ENCODE assay signal across 7 mouse cellular contexts in genomic region chr3:95161618-95162344, GRCm38 (mm10). TPM values are rescaled to one million over a fixed set of nuclear protein-coding genes. Genes with fewer than 3 reads are reported as not detected.
DNase-seq lines count a peak whose midpoint lies in the region; ATAC-seq and TF ChIP-seq lines count a peak whose summit lies in the region.

No protein-coding gene starts in this region.

- peak overlapping the region; percentile 81 for H3K4me2 ChIP-seq in lung, postnatal 0 days (replicated peaks; ENCODE audit: low read depth, low read length)
- H3K4me2 ChIP-seq in forebrain, embryonic 15.5 days (replicated peaks): peak overlapping the region; percentile 75
- peak overlapping the region; percentile 82 for H3K4me2 ChIP-seq in limb, embryonic 12.5 days
- peak overlapping the region; percentile 86 for H3K4me2 ChIP-seq in stomach, embryonic 16.5 days (ENCODE audit: low read depth, low read length)

- H3K9ac ChIP-seq in lung, postnatal 0 days (replicated peaks; ENCODE audit: low read depth): no peak overlapping the region
- peak overlapping the region; percentile 84 for H3K9ac ChIP-seq in forebrain, embryonic 15.5 days (replicated peaks)
- peak overlapping the region; percentile 80 for H3K9ac ChIP-seq in limb, embryonic 12.5 days (replicated peaks)
- peak overlapping the region; percentile 81 for H3K9ac ChIP-seq in stomach, embryonic 16.5 days (ENCODE audit: low read length)

- WGBS in lung, postnatal 0 days: 17% methylated on average over 9 of the region's 9 CpGs
- 3% methylated on average over 9 of the region's 9 CpGs for WGBS in forebrain, embryonic 15.5 days
- WGBS in limb, embryonic 12.5 days: 3% methylated on average over 9 of the region's 9 CpGs
- 14% methylated on average over 9 of the region's 9 CpGs for WGBS in stomach, embryonic 16.5 days

- H3K27me3 ChIP-seq in lung, postnatal 0 days (replicated peaks; ENCODE audit: insufficient read depth, low read length): no peaks in the 10 kb centered on the region
- H3K27me3 ChIP-seq in forebrain, embryonic 15.5 days: no peaks in the 10 kb centered on the region
- peaks cover 7% of the 10 kb centered on the region; the same call in 1 of the 2 replicates for H3K27me3 ChIP-seq in limb, embryonic 12.5 days
- no peaks in the 10 kb centered on the region for H3K27me3 ChIP-seq in stomach, embryonic 16.5 days (ENCODE audit: control insufficient read depth, insufficient read depth, low read length)

- no peaks in the 10 kb centered on the region for H3K9me3 ChIP-seq in lung, postnatal 0 days (ENCODE audit: low read length)
- H3K9me3 ChIP-seq in forebrain, embryonic 15.5 days: no peaks in the 10 kb centered on the region
- no peaks in the 10 kb centered on the region for H3K9me3 ChIP-seq in limb, embryonic 12.5 days
- no peaks in the 10 kb centered on the region for H3K9me3 ChIP-seq in stomach, embryonic 16.5 days (replicated peaks; ENCODE audit: control insufficient read depth, low read length)

- H3K4me1 ChIP-seq in lung, postnatal 0 days (ENCODE audit: insufficient read depth, low read depth, low read length): peaks cover 4% of the 10 kb centered on the region; the same call in 1 of the 2 replicates
- peaks cover 36% of the 10 kb centered on the region for H3K4me1 ChIP-seq in forebrain, embryonic 15.5 days
- H3K4me1 ChIP-seq in limb, embryonic 12.5 days (replicated peaks): peaks cover 32% of the 10 kb centered on the region
- peaks cover 32% of the 10 kb centered on the region for H3K4me1 ChIP-seq in stomach, embryonic 16.5 days (ENCODE audit: control insufficient read depth, insufficient read depth, low read length)

- no peak for TF ChIP-seq EP300 in lung, postnatal 0 days (IDR thresholded peaks at IDR 0.05)

- no peak for TF ChIP-seq CTCF in lung, postnatal 0 days (IDR thresholded peaks at IDR 0.05)

- no peak overlapping the region for H3K27ac ChIP-seq in lung, postnatal 0 days (ENCODE audit: low read length)
- peak overlapping the region; percentile 83 for H3K27ac ChIP-seq in forebrain, embryonic 15.5 days (replicated peaks)
- H3K27ac ChIP-seq in limb, embryonic 12.5 days: peak overlapping the region; percentile 54
- H3K27ac ChIP-seq in stomach, embryonic 16.5 days (ENCODE audit: low read length): peak overlapping the region; percentile 49

- no peak for ATAC-seq in lung, postnatal 0 days
- peak; percentile 6 for ATAC-seq in forebrain, embryonic 15.5 days (replicated peaks)
- no peak; the same call in 1 of the 2 replicates for ATAC-seq in limb, embryonic 12.5 days (ENCODE audit: insufficient number of reproducible peaks, insufficient read depth, low FRiP score, low TSS enrichment, low read depth)
- ATAC-seq in stomach, embryonic 16.5 days (ENCODE audit: insufficient read depth, low FRiP score): no peak
- no peak for ATAC-seq in megakaryocyte-erythroid progenitor cell, adult 5-6 weeks (replicated peaks; ENCODE audit: low FRiP score, low TSS enrichment, poor library complexity, severe bottlenecking)

- 0 out of 2 replicates have a peak overlapping the region, but pooled peaks have one; percentile 65 for H3K4me3 ChIP-seq in lung, postnatal 0 days (ENCODE audit: low read depth, low read length)
- peak overlapping the region; percentile 67 for H3K4me3 ChIP-seq in forebrain, embryonic 15.5 days
- H3K4me3 ChIP-seq in limb, embryonic 12.5 days (replicated peaks): peak overlapping the region; percentile 84
- peak overlapping the region; percentile 79 for H3K4me3 ChIP-seq in stomach, embryonic 16.5 days (replicated peaks; ENCODE audit: low read length)

- no peaks in the 10 kb centered on the region for H3K36me3 ChIP-seq in lung, postnatal 0 days (ENCODE audit: insufficient read depth, low read length)
- H3K36me3 ChIP-seq in forebrain, embryonic 15.5 days: peaks cover 22% of the 10 kb centered on the region
- peaks cover 41% of the 10 kb centered on the region for H3K36me3 ChIP-seq in limb, embryonic 12.5 days
- no peaks in the 10 kb centered on the region for H3K36me3 ChIP-seq in stomach, embryonic 16.5 days (ENCODE audit: control insufficient read depth, insufficient read depth, low read length)

- no peak for DNase-seq in lung, postnatal 0 days (ENCODE audit: low spot score)
- DNase-seq in lung, postnatal 36 days: no peak
- no peak for DNase-seq in adrenal gland, adult 18-20 months (ENCODE audit: low spot score in 2 of 2)

RNA-seq across cellular contexts. Expression of gene Sema6c, which starts 1.5 kb away (rescaled TPM):
- polyA plus RNA-seq in lung, postnatal 0 days (2015; fragmentation: Nextera tagmentation; extraction: Ambion mirVana): 1.3 and 1.8 TPM in 2 replicates
- polyA plus RNA-seq in forebrain, embryonic 15.5 days (2015; fragmentation: Nextera tagmentation; extraction: Ambion mirVana): 30.4 and 34.1 TPM in 2 replicates
- 23.7 and 26.4 TPM in 2 replicates for polyA plus RNA-seq in limb, embryonic 12.5 days (2016; fragmentation: Nextera tagmentation; extraction: Ambion mirVana)
- polyA plus RNA-seq in stomach, embryonic 16.5 days (2015; fragmentation: Nextera tagmentation; extraction: Ambion mirVana): 1.5 and 2.6 TPM in 2 replicates
- 0.27 TPM in 1 of 2 replicates, not detected in the other for total RNA-seq in megakaryocyte-erythroid progenitor cell, adult 5-6 weeks (2014; fragmentation: Nextera tagmentation)
- total RNA-seq in megakaryocyte-erythroid progenitor cell, adult 5-6 weeks (2017): 0.99 TPM in 1 of 2 replicates, not detected in the other
- total RNA-seq in adrenal gland, adult 18-20 months (2021): 1 to 10 TPM; 1.6 to 2.5 TPM

RNA-seq across cellular contexts. Expression of gene Tnfaip8l2, which starts 19.6 kb away (rescaled TPM):
- polyA plus RNA-seq in lung, postnatal 0 days (2015; fragmentation: Nextera tagmentation; extraction: Ambion mirVana): 9.0 and 9.7 TPM in 2 replicates
- polyA plus RNA-seq in forebrain, embryonic 15.5 days (2015; fragmentation: Nextera tagmentation; extraction: Ambion mirVana): 2.5 and 3.6 TPM in 2 replicates
- 1.7 and 2.2 TPM in 2 replicates for polyA plus RNA-seq in limb, embryonic 12.5 days (2016; fragmentation: Nextera tagmentation; extraction: Ambion mirVana)
- 5.4 and 6.5 TPM in 2 replicates for polyA plus RNA-seq in stomach, embryonic 16.5 days (2015; fragmentation: Nextera tagmentation; extraction: Ambion mirVana)
- total RNA-seq in megakaryocyte-erythroid progenitor cell, adult 5-6 weeks (2014; fragmentation: Nextera tagmentation): 3.3 and 8.1 TPM in 2 replicates
- 3.1 and 6.7 TPM in 2 replicates for total RNA-seq in megakaryocyte-erythroid progenitor cell, adult 5-6 weeks (2017)
- total RNA-seq in adrenal gland, adult 18-20 months (2021): 1 to 10 TPM; 3.0 to 4.5 TPM

RNA-seq across cellular contexts. Expression of gene Lysmd1, which starts 27.9 kb away (rescaled TPM):
- 13.3 and 14.0 TPM in 2 replicates for polyA plus RNA-seq in lung, postnatal 0 days (2015; fragmentation: Nextera tagmentation; extraction: Ambion mirVana)
- 39.8 and 42.2 TPM in 2 replicates for polyA plus RNA-seq in forebrain, embryonic 15.5 days (2015; fragmentation: Nextera tagmentation; extraction: Ambion mirVana)
- 16.6 and 18.0 TPM in 2 replicates for polyA plus RNA-seq in limb, embryonic 12.5 days (2016; fragmentation: Nextera tagmentation; extraction: Ambion mirVana)
- polyA plus RNA-seq in stomach, embryonic 16.5 days (2015; fragmentation: Nextera tagmentation; extraction: Ambion mirVana): 13.7 and 14.5 TPM in 2 replicates
- total RNA-seq in megakaryocyte-erythroid progenitor cell, adult 5-6 weeks (2014; fragmentation: Nextera tagmentation): 5.4 and 6.9 TPM in 2 replicates
- total RNA-seq in megakaryocyte-erythroid progenitor cell, adult 5-6 weeks (2017): 6.2 and 7.2 TPM in 2 replicates
- total RNA-seq in adrenal gland, adult 18-20 months (2021): 1 to 10 TPM; 6.6 to 7.8 TPM

RNA-seq across cellular contexts. Expression of gene Scnm1, which starts 28.0 kb away (rescaled TPM):
- polyA plus RNA-seq in lung, postnatal 0 days (2015; fragmentation: Nextera tagmentation; extraction: Ambion mirVana): 51.8 and 54.1 TPM in 2 replicates
- polyA plus RNA-seq in forebrain, embryonic 15.5 days (2015; fragmentation: Nextera tagmentation; extraction: Ambion mirVana): 105 and 108 TPM in 2 replicates
- 80.7 and 83.6 TPM in 2 replicates for polyA plus RNA-seq in limb, embryonic 12.5 days (2016; fragmentation: Nextera tagmentation; extraction: Ambion mirVana)
- 55.8 and 58.2 TPM in 2 replicates for polyA plus RNA-seq in stomach, embryonic 16.5 days (2015; fragmentation: Nextera tagmentation; extraction: Ambion mirVana)
- total RNA-seq in megakaryocyte-erythroid progenitor cell, adult 5-6 weeks (2014; fragmentation: Nextera tagmentation): 59.1 and 86.0 TPM in 2 replicates
- 94.4 and 114 TPM in 2 replicates for total RNA-seq in megakaryocyte-erythroid progenitor cell, adult 5-6 weeks (2017)
- 10 to 100 TPM; 25.6 to 33.4 TPM for total RNA-seq in adrenal gland, adult 18-20 months (2021)

RNA-seq across cellular contexts. Expression of gene Tmod4, which starts 37.5 kb away (rescaled TPM):
- polyA plus RNA-seq in lung, postnatal 0 days (2015; fragmentation: Nextera tagmentation; extraction: Ambion mirVana): 2.0 and 2.9 TPM in 2 replicates
- 0.74 and 1.1 TPM in 2 replicates for polyA plus RNA-seq in forebrain, embryonic 15.5 days (2015; fragmentation: Nextera tagmentation; extraction: Ambion mirVana)
- polyA plus RNA-seq in limb, embryonic 12.5 days (2016; fragmentation: Nextera tagmentation; extraction: Ambion mirVana): 1.0 and 1.4 TPM in 2 replicates
- polyA plus RNA-seq in stomach, embryonic 16.5 days (2015; fragmentation: Nextera tagmentation; extraction: Ambion mirVana): 2.2 and 7.3 TPM in 2 replicates
- total RNA-seq in megakaryocyte-erythroid progenitor cell, adult 5-6 weeks (2014; fragmentation: Nextera tagmentation): 2.4 and 5.1 TPM in 2 replicates
- 0.99 and 2.9 TPM in 2 replicates for total RNA-seq in megakaryocyte-erythroid progenitor cell, adult 5-6 weeks (2017)
- total RNA-seq in adrenal gland, adult 18-20 months (2021): 1 to 10 TPM in 1 of 2 experiments, not detected in 1; 1.2 TPM
